Mouse (Mus musculus) skeletal muscle tissue, postnatal 0 days (tissue): ENCODE measurements around the gene Prtn3. TPM values are rescaled to one million over a fixed set of nuclear protein-coding genes. Genes with fewer than 3 reads are reported as not detected.

ENCODE experiments used
- microRNA-seq, 2 experiments: library from miRNA; unstranded; fragments of <30 nt; microRNA quantifications; one replicate each; pipeline ENCODE4; 2016
- polyA plus RNA-seq: library from polyadenylated mRNA; unstranded; fragments of >200 nt; fragmentation: Nextera tagmentation; extraction: Ambion mirVana; gene quantifications from 2 replicates; pipeline ENCODE4 v1.2.1, GENCODE M21; 2015

Gene Prtn3
- polyA plus RNA-seq: 0.76 and 0.79 TPM in 2 replicates

GRCm38 (mm10) chr10:79874290-79874862 lies at the start of gene Prtn3, which contains the start of gene Plppr3:
Gene Prtn3, plus strand, starts transcription at chr10:79874476.
Gene Plppr3, minus strand, starts transcription at chr10:79874634.

GRCm38 (mm10) chr10:79853860-79854795 lies 20.1 kb upstream of the Prtn3 start, which contains the start of gene Ptbp1:
Gene Ptbp1, plus strand, starts transcription at chr10:79854427.

GRCm38 (mm10) chr10:79886054-79886453 lies 11.8 kb downstream of the Prtn3 start, which contains the start of gene Elane:
Gene Elane, plus strand, starts transcription at chr10:79886247.

GRCm38 (mm10) chr10:79890670-79891069 lies 16.4 kb downstream of the Prtn3 start, which contains the start of gene Cfd:
Gene Cfd, plus strand, starts transcription at chr10:79890853.

GRCm38 (mm10) chr10:79908167-79909091 lies 34.2 kb downstream of the Prtn3 start, which contains the start of gene Med16:
Gene Med16, minus strand, starts transcription at chr10:79908923.

GRCm38 (mm10) chr10:79910556-79910955 lies 36.3 kb downstream of the Prtn3 start, which contains the start of gene Gm26602:
Gene Gm26602, plus strand, starts transcription at chr10:79910856.

GRCm38 (mm10) chr10:79916808-79917531 lies 42.7 kb downstream of the Prtn3 start, which contains the start of gene Kiss1r:
Gene Kiss1r, plus strand, starts transcription at chr10:79916971.

GRCm38 (mm10) chr10:79920958-79921535 lies 46.8 kb downstream of the Prtn3 start, which contains the start of gene R3hdm4:
Gene R3hdm4, minus strand, starts transcription at chr10:79921208.

GRCm38 (mm10) chr10:79926491-79927323 lies 52.4 kb downstream of the Prtn3 start, which contains the start of gene Arid3a:
Gene Arid3a, plus strand, starts transcription at chr10:79927043.

Small RNAs within 50 kb of the gene (microRNA-seq; reads per million reads assigned to microRNA genes)
- gene Mir6910: 0 to 0.30 reads per million in 2 experiments

Other genes starting within 250 kb of the Prtn3 start
- gene Shc2, start 236.6 kb upstream of the Prtn3 start, polyA plus RNA-seq: 1.3 and 1.8 TPM in 2 replicates
- 0.13 TPM in 1 of 2 replicates, not detected in the other for gene Odf3l2, start 228.7 kb upstream of the Prtn3 start, polyA plus RNA-seq
- 0.77 and 1.5 TPM in 2 replicates for gene Madcam1, start 209.9 kb upstream of the Prtn3 start, polyA plus RNA-seq
- gene Tpgs1, start 205.1 kb upstream of the Prtn3 start, polyA plus RNA-seq: 36.8 and 43.0 TPM in 2 replicates
- 329 and 340 TPM in 2 replicates for gene Cdc34, start 192.3 kb upstream of the Prtn3 start, polyA plus RNA-seq
- gene Gzmm, start 185.5 kb upstream of the Prtn3 start, polyA plus RNA-seq: 0.26 and 0.43 TPM in 2 replicates
- gene Bsg, start 170.0 kb upstream of the Prtn3 start, polyA plus RNA-seq: 614 and 720 TPM in 2 replicates
- 0.04 and 0.10 TPM in 2 replicates for gene Hcn2, start 157.8 kb upstream of the Prtn3 start, polyA plus RNA-seq
- gene Polrmt, start 127.9 kb upstream of the Prtn3 start, polyA plus RNA-seq: 22.6 and 26.4 TPM in 2 replicates
- gene Fgf22, start 119.4 kb upstream of the Prtn3 start, polyA plus RNA-seq: 0.14 and 0.51 TPM in 2 replicates
- gene Rnf126, start 107.5 kb upstream of the Prtn3 start, polyA plus RNA-seq: 58.3 and 61.0 TPM in 2 replicates
- gene Fstl3, start 97.2 kb upstream of the Prtn3 start, polyA plus RNA-seq: 3.3 and 3.8 TPM in 2 replicates
- gene Prss57, start 83.5 kb upstream of the Prtn3 start, polyA plus RNA-seq: not detected in 2 replicates
- gene Palm, start 80.9 kb upstream of the Prtn3 start, polyA plus RNA-seq: 22.3 and 27.1 TPM in 2 replicates
- not detected in 2 replicates for gene Misp, start 53.5 kb upstream of the Prtn3 start, polyA plus RNA-seq
- 49.8 and 68.7 TPM in 2 replicates for gene Ptbp1, start 20.0 kb upstream of the Prtn3 start, polyA plus RNA-seq
- 1.9 TPM in 2 replicates for gene Plppr3, start 158 bp downstream of the Prtn3 start, polyA plus RNA-seq
- 0.24 and 1.7 TPM in 2 replicates for gene Elane, start 11.8 kb downstream of the Prtn3 start, polyA plus RNA-seq
- 53.1 and 1,890 TPM in 2 replicates for gene Cfd, start 16.4 kb downstream of the Prtn3 start, polyA plus RNA-seq
- gene Med16, start 34.4 kb downstream of the Prtn3 start, polyA plus RNA-seq: 22.4 and 23.7 TPM in 2 replicates
- 15.9 TPM in 1 of 2 replicates, not detected in the other for gene Gm26602, start 36.4 kb downstream of the Prtn3 start, polyA plus RNA-seq
- gene Kiss1r, start 42.5 kb downstream of the Prtn3 start, polyA plus RNA-seq: 0.36 and 0.54 TPM in 2 replicates
- gene R3hdm4, start 46.7 kb downstream of the Prtn3 start, polyA plus RNA-seq: 89.9 and 90.5 TPM in 2 replicates
- 0.69 and 2.1 TPM in 2 replicates for gene Arid3a, start 52.6 kb downstream of the Prtn3 start, polyA plus RNA-seq
- 55.1 and 61.1 TPM in 2 replicates for gene Wdr18, start 85.7 kb downstream of the Prtn3 start, polyA plus RNA-seq
- 0.32 and 0.43 TPM in 2 replicates for gene Grin3b, start 96.2 kb downstream of the Prtn3 start, polyA plus RNA-seq
- 23.1 and 23.6 TPM in 2 replicates for gene Tmem259, start 109.9 kb downstream of the Prtn3 start, polyA plus RNA-seq
- gene Cnn2, start 114.1 kb downstream of the Prtn3 start, polyA plus RNA-seq: 44.5 and 55.3 TPM in 2 replicates
- 1.5 TPM in 2 replicates for gene Abca7, start 122.0 kb downstream of the Prtn3 start, polyA plus RNA-seq
- 2.7 and 4.2 TPM in 2 replicates for gene Arhgap45, start 142.2 kb downstream of the Prtn3 start, polyA plus RNA-seq
- gene Polr2e, start 165.3 kb downstream of the Prtn3 start, polyA plus RNA-seq: 132 and 134 TPM in 2 replicates
- 705 and 782 TPM in 2 replicates for gene Gpx4, start 172.7 kb downstream of the Prtn3 start, polyA plus RNA-seq
- 4.7 and 5.6 TPM in 2 replicates for gene Sbno2, start 231.1 kb downstream of the Prtn3 start, polyA plus RNA-seq
- gene Stk11, start 241.3 kb downstream of the Prtn3 start, polyA plus RNA-seq: 13.9 and 16.6 TPM in 2 replicates